19 mouse cellular contexts compared by ENCODE assay signal in genomic region chr1:43599483-43599882, GRCm38 (mm10).
"Had no signal": no experiment of that assay in that cellular context is flagged by ENCODE, and none has a peak within 500 bp of the region (broad histone marks: within the 10 kb centered on the region; RNA-seq: fewer than 3 reads in every experiment).

No protein-coding gene starts in this region.

- H3K36me3 ChIP-seq: limb, embryonic 10.5 days; limb, embryonic 13.5 days; midbrain, embryonic 12.5 days; midbrain, embryonic 15.5 days; neural tube, embryonic 12.5 days; neural tube, embryonic 15.5 days had no signal

- H3K9me3 ChIP-seq: limb, embryonic 10.5 days; midbrain, embryonic 12.5 days; neural tube, embryonic 15.5 days had no signal

- H3K27me3 ChIP-seq: limb, embryonic 13.5 days; midbrain, embryonic 12.5 days; midbrain, embryonic 15.5 days; neural tube, embryonic 12.5 days; neural tube, embryonic 15.5 days had no signal

- H3K4me1 ChIP-seq: midbrain, embryonic 12.5 days; neural tube, embryonic 12.5 days had no signal

- H3K4me2 ChIP-seq: limb, embryonic 13.5 days; lung, embryonic 14.5 days; midbrain, embryonic 12.5 days; midbrain, embryonic 15.5 days; neural tube, embryonic 12.5 days; neural tube, embryonic 15.5 days had no signal

- H3K27ac ChIP-seq: limb, embryonic 10.5 days; limb, embryonic 13.5 days; midbrain, embryonic 12.5 days; midbrain, embryonic 15.5 days; neural tube, embryonic 12.5 days; neural tube, embryonic 15.5 days; stomach, postnatal 0 days had no signal

- H3K9ac ChIP-seq: limb, embryonic 13.5 days; lung, embryonic 14.5 days; midbrain, embryonic 12.5 days; midbrain, embryonic 15.5 days; neural tube, embryonic 12.5 days; neural tube, embryonic 15.5 days had no signal

- H3K4me3 ChIP-seq: limb, embryonic 10.5 days; limb, embryonic 13.5 days; midbrain, embryonic 12.5 days; midbrain, embryonic 15.5 days; neural tube, embryonic 12.5 days; neural tube, embryonic 15.5 days had no signal

- ATAC-seq: intestine, postnatal 0 days; midbrain, embryonic 15.5 days had no signal

- DNase-seq: kidney, adult 2 months; kidney, postnatal 10 days; kidney, postnatal 4 days; lung, embryonic 14.5 days; lung, postnatal 10 days; lung, postnatal 36 days; right cerebral cortex, adult 18-20 months; right cerebral cortex, postnatal 14 days; right cerebral cortex, postnatal 4 days; thymus, adult 2 months; thymus, postnatal 25 days had no signal
